Comparison of ENCODE assay signal across 17 mouse cellular contexts in the genomic region with DNA sequence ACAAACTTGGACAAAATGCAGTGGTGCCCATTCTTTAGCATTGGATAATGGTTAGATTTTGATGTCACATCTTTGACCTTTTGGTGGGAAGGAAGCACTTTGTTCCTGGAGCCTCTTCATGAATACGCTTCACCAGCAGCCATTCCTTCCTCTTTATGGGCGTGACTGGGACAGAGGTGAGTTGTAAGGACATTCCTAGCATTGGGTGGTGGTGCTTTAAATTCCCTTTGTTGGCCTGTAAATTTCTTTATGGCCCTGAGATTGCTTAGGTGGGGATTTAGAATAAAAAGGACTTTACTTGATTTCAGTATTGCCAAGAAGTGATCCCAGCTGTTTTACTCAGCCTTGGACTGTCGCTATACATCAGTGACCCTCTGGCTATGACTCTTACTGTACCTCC.
"Had no signal": no experiment of that assay in that cellular context is flagged by ENCODE, and none has a peak within 500 bp of the region (broad histone marks: within the 10 kb centered on the region; RNA-seq: fewer than 3 reads in every experiment).

No protein-coding gene starts in this region.

- H3K4me1 ChIP-seq: midbrain, embryonic 10.5 days; midbrain, embryonic 12.5 days; neural tube, embryonic 13.5 days had no signal

- DNase-seq: lung, adult 18-20 months; lung, embryonic 14.5 days; lung, postnatal 10 days; lung, postnatal 4 days; midbrain, embryonic 14.5 days; retina, postnatal 1 day; right cerebral cortex, adult 18-20 months; right cerebral cortex, postnatal 14 days; spleen, adult 18-20 months; thymus, adult 18-20 months; thymus, postnatal 14 days; thymus, postnatal 36 days had no signal

- H3K36me3 ChIP-seq: midbrain, embryonic 10.5 days; midbrain, embryonic 12.5 days; neural tube, embryonic 13.5 days; neural tube, embryonic 15.5 days had no signal

- H3K27ac ChIP-seq: midbrain, embryonic 10.5 days; midbrain, embryonic 12.5 days; neural tube, embryonic 13.5 days; neural tube, embryonic 15.5 days had no signal

- H3K27me3 ChIP-seq: midbrain, embryonic 12.5 days; neural tube, embryonic 13.5 days; neural tube, embryonic 15.5 days had no signal

- H3K9ac ChIP-seq: lung, embryonic 14.5 days; midbrain, embryonic 12.5 days; neural tube, embryonic 13.5 days; neural tube, embryonic 15.5 days had no signal

- H3K4me3 ChIP-seq: midbrain, embryonic 10.5 days; midbrain, embryonic 12.5 days; myocyte; neural tube, embryonic 13.5 days; neural tube, embryonic 15.5 days had no signal

- H3K9me3 ChIP-seq: midbrain, embryonic 10.5 days; midbrain, embryonic 12.5 days; neural tube, embryonic 13.5 days; neural tube, embryonic 15.5 days had no signal
